ENCODE assay signal across 7 mouse cellular contexts in the genomic region with DNA sequence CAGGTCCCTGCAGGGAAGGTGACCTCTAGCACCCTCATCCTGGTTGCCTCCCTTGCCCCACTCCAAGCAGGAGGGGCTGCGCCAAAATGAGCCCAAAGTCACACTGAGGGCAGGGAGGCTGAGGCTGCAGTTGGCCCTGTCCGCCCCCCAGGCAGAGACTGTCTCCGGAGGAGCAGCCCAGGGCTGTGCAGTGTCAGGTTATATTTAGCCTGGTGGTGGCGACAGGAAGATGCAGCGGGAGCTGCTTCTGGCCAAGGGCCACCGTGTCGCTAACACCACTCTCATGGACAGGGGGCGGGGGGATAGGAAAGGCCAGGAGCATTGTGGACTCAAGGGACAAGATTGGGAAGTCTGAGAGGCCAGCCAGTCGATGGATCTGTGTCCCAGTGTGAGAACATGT. TPM values are rescaled to one million over a fixed set of nuclear protein-coding genes. Genes with fewer than 3 reads are reported as not detected.
DNase-seq lines count a peak whose midpoint lies in the region; ATAC-seq and TF ChIP-seq lines count a peak whose summit lies in the region.

No protein-coding gene starts in this region.

- 10% methylated on average over 9 of the region's 9 CpGs for WGBS in lung, embryonic 14.5 days
- WGBS in heart, embryonic 10.5 days: 10% methylated on average over 9 of the region's 9 CpGs
- WGBS in hindbrain, embryonic 11.5 days: 36% methylated on average over 9 of the region's 9 CpGs

- H3K27ac ChIP-seq in lung, embryonic 14.5 days (ENCODE audit: low read depth): no peak overlapping the region
- H3K27ac ChIP-seq in heart, embryonic 10.5 days: peak overlapping the region; percentile 79
- H3K27ac ChIP-seq in hindbrain, embryonic 11.5 days (ENCODE audit: low read depth, low read length): peak overlapping the region; percentile 30; the same call in 1 of the 2 replicates

- DNase-seq in lung, embryonic 14.5 days: peak; percentile 79
- no peak for DNase-seq in lung, postnatal 25 days (ENCODE audit: low spot score)
- DNase-seq in heart, embryonic 10.5 days (ENCODE audit: low spot score): peak; percentile 95
- no peak for DNase-seq in hindbrain, embryonic 11.5 days (ENCODE audit: low spot score)
- DNase-seq in lung, postnatal 4 days: peak; percentile 70 to 88
- no peak for DNase-seq in natural killer cell, adult 2 months (ENCODE audit: low spot score in 2 of 2)
- DNase-seq in right cerebral cortex, postnatal 14 days: no peak

- peak; percentile 79 for ATAC-seq in lung, embryonic 14.5 days (ENCODE audit: insufficient read depth)
- ATAC-seq in hindbrain, embryonic 11.5 days (ENCODE audit: low FRiP score): no peak

- peaks cover 19% of the 10 kb centered on the region for H3K4me1 ChIP-seq in lung, embryonic 14.5 days (ENCODE audit: insufficient read depth)
- H3K4me1 ChIP-seq in heart, embryonic 10.5 days: peaks cover 87% of the 10 kb centered on the region
- peaks cover 14% of the 10 kb centered on the region for H3K4me1 ChIP-seq in hindbrain, embryonic 11.5 days (replicated peaks; ENCODE audit: control insufficient read depth, insufficient read depth, low read length)

- H3K4me3 ChIP-seq in lung, embryonic 14.5 days (ENCODE audit: low read depth, low read length): no peak overlapping the region
- peak overlapping the region; percentile 30 for H3K4me3 ChIP-seq in heart, embryonic 10.5 days
- no peak overlapping the region for H3K4me3 ChIP-seq in hindbrain, embryonic 11.5 days (ENCODE audit: low read depth, low read length)

- peak; percentile 59 for TF ChIP-seq CTCF in lung, embryonic 14.5 days (IDR thresholded peaks at IDR 0.05; ENCODE audit: low read depth)

- H3K9me3 ChIP-seq in lung, embryonic 14.5 days (ENCODE audit: low read depth, low read length): no peaks in the 10 kb centered on the region
- no peaks in the 10 kb centered on the region for H3K9me3 ChIP-seq in heart, embryonic 10.5 days
- no peaks in the 10 kb centered on the region for H3K9me3 ChIP-seq in hindbrain, embryonic 11.5 days (ENCODE audit: control insufficient read depth, low read length)

- H3K27me3 ChIP-seq in lung, embryonic 14.5 days (ENCODE audit: insufficient read depth, low read length): no peaks in the 10 kb centered on the region
- H3K27me3 ChIP-seq in heart, embryonic 10.5 days (ENCODE audit: insufficient read depth, poor library complexity, severe bottlenecking): no peaks in the 10 kb centered on the region
- H3K27me3 ChIP-seq in hindbrain, embryonic 11.5 days (ENCODE audit: control insufficient read depth, insufficient read depth, low read length): no peaks in the 10 kb centered on the region

- H3K4me2 ChIP-seq in lung, embryonic 14.5 days: 0 out of 2 replicates have a peak overlapping the region, but pooled peaks have one; percentile 18
- no peak overlapping the region for H3K4me2 ChIP-seq in hindbrain, embryonic 11.5 days (replicated peaks; ENCODE audit: low read depth, low read length)

- no peaks in the 10 kb centered on the region; the same call in 1 of the 2 replicates for H3K36me3 ChIP-seq in lung, embryonic 14.5 days (ENCODE audit: insufficient read depth)
- peaks cover 26% of the 10 kb centered on the region for H3K36me3 ChIP-seq in heart, embryonic 10.5 days
- no peaks in the 10 kb centered on the region for H3K36me3 ChIP-seq in hindbrain, embryonic 11.5 days (ENCODE audit: control insufficient read depth, insufficient read depth, low read length)

- H3K9ac ChIP-seq in lung, embryonic 14.5 days: no peak overlapping the region
- H3K9ac ChIP-seq in hindbrain, embryonic 11.5 days (ENCODE audit: low read depth, low read length): 0 out of 2 replicates have a peak overlapping the region, but pooled peaks have one; percentile 23

RNA-seq across cellular contexts. Expression of a gene that starts 14.0 kb away (rescaled TPM):
- polyA plus RNA-seq in lung, embryonic 14.5 days (2014; fragmentation: Nextera tagmentation; extraction: Ambion mirVana): 3.9 and 5.5 TPM in 2 replicates
- polyA plus RNA-seq in heart, embryonic 10.5 days (2016; fragmentation: Nextera tagmentation; extraction: Ambion mirVana): 28.8 and 32.2 TPM in 2 replicates
- 11.9 and 12.3 TPM in 2 replicates for polyA plus RNA-seq in hindbrain, embryonic 11.5 days (2014; fragmentation: Nextera tagmentation; extraction: Ambion mirVana)

RNA-seq across cellular contexts. Expression of a gene that starts 27.2 kb away (rescaled TPM):
- 13.8 and 15.7 TPM in 2 replicates for polyA plus RNA-seq in lung, embryonic 14.5 days (2014; fragmentation: Nextera tagmentation; extraction: Ambion mirVana)
- 23.2 and 40.8 TPM in 2 replicates for polyA plus RNA-seq in heart, embryonic 10.5 days (2016; fragmentation: Nextera tagmentation; extraction: Ambion mirVana)
- polyA plus RNA-seq in hindbrain, embryonic 11.5 days (2014; fragmentation: Nextera tagmentation; extraction: Ambion mirVana): 4.5 and 5.2 TPM in 2 replicates

RNA-seq across cellular contexts. Expression of a gene that starts 54.6 kb away (rescaled TPM):
- 0.53 and 0.71 TPM in 2 replicates for polyA plus RNA-seq in lung, embryonic 14.5 days (2014; fragmentation: Nextera tagmentation; extraction: Ambion mirVana)
- polyA plus RNA-seq in heart, embryonic 10.5 days (2016; fragmentation: Nextera tagmentation; extraction: Ambion mirVana): 1.2 and 2.3 TPM in 2 replicates
- 0.12 and 0.28 TPM in 2 replicates for polyA plus RNA-seq in hindbrain, embryonic 11.5 days (2014; fragmentation: Nextera tagmentation; extraction: Ambion mirVana)

RNA-seq across cellular contexts. Expression of a gene that starts 56.1 kb away (rescaled TPM):
- 39.4 and 43.5 TPM in 2 replicates for polyA plus RNA-seq in lung, embryonic 14.5 days (2014; fragmentation: Nextera tagmentation; extraction: Ambion mirVana)
- polyA plus RNA-seq in heart, embryonic 10.5 days (2016; fragmentation: Nextera tagmentation; extraction: Ambion mirVana): 62.7 and 81.3 TPM in 2 replicates
- 29.7 and 31.7 TPM in 2 replicates for polyA plus RNA-seq in hindbrain, embryonic 11.5 days (2014; fragmentation: Nextera tagmentation; extraction: Ambion mirVana)

Comparison
In these comparisons a context has a peak if more than half of its experiments do, and no peak if none do; other contexts are left out.
1. DNase-seq: peak in lung, embryonic 14.5 days (single experiment), heart, embryonic 10.5 days (single experiment) and lung, postnatal 4 days (2 of 2); none in lung, postnatal 25 days (single experiment), hindbrain, embryonic 11.5 days (single experiment), natural killer cell, adult 2 months (0 of 2) and right cerebral cortex, postnatal 14 days (single experiment).